Comparison of ENCODE assay signal across 9 mouse cellular contexts in the genomic region with DNA sequence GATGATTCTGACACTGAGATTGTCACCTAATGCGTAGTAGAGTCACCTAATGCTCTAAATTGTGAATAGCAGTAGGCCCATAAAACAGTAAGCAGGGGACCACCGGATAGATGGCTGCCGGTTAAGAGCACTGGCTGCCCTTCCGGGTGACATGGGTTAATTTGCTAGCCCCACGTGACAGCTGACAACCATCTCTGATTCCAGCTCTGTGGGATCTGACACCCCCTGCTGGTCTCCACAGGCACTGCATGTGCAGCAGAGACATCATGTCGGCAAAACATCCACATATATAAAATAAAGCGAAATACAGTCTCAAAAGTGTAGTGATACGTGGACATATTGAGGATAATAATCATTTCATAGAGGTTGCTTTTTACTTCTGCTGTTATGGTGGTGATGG. TPM values are rescaled to one million over a fixed set of nuclear protein-coding genes. Genes with fewer than 3 reads are reported as not detected.
A peak's percentile ranks its signal among the peaks of the same experiment; 100 is the strongest.
DNase-seq lines count a peak whose midpoint lies in the region; ATAC-seq and TF ChIP-seq lines count a peak whose summit lies in the region.
"Had no signal": no experiment of that assay in that cellular context is flagged by ENCODE, and none has a peak within 500 bp of the region (broad histone marks: within the 10 kb centered on the region; RNA-seq: fewer than 3 reads in every experiment).

No protein-coding gene starts in this region.

- no peaks in the 10 kb centered on the region for H3K4me1 ChIP-seq in bone marrow macrophage, adult 2 months (ENCODE audit: control insufficient read depth, insufficient read depth, low read length)
- H3K4me1 ChIP-seq: embryonic facial prominence, embryonic 12.5 days had no signal

- intact Hi-C loops in heart, postnatal 25 days (cut with DNase I): loop anchor here (10.0 kb wide), 1 partner anchor 1000 kb away; no protein-coding TSS in a partner anchor
- intact Hi-C loops in gastrocnemius, postnatal 14 days (cut with DNase I; ENCODE audit: low total_unique reads): loop anchor here (5.0 to 10.0 kb wide), 3 partner anchors 590 to 807 kb away; no protein-coding TSS in a partner anchor

- TF ChIP-seq POLR2A in bone marrow macrophage, adult 2 months (IDR thresholded peaks at IDR 0.05; ENCODE audit: borderline replicate concordance, low read depth, low read length): no peak

- DNase-seq in heart, adult 11 months: peak; percentile 77
- no peak for DNase-seq in heart, postnatal 25 days (ENCODE audit: low spot score)
- DNase-seq in right cerebral cortex, adult 18-20 months: peak; percentile 23
- DNase-seq in right cerebral cortex, postnatal 36 days (ENCODE audit: low spot score in 2 of 2): no peak
- peak; percentile 18 for DNase-seq in gastrocnemius, postnatal 14 days
- no peak for DNase-seq in layer of hippocampus, adult 8-10 months (ENCODE audit: low spot score in 2 of 2)

- H3K4me3 ChIP-seq in bone marrow macrophage, adult 2 months (ENCODE audit: insufficient read depth, low read length): no peak overlapping the region
- H3K4me3 ChIP-seq: embryonic facial prominence, embryonic 12.5 days had no signal

- peak; percentile 23; the same call in 1 of the 2 replicates for TF ChIP-seq CTCF in bone marrow macrophage, adult 2 months (IDR thresholded peaks at IDR 0.05; ENCODE audit: low read depth, low read length)

- 0 out of 2 replicates have a peak, but pooled peaks have one; percentile 26 for ATAC-seq in neutrophil, adult 5-6 weeks (ENCODE audit: extremely low read depth, insufficient number of reproducible peaks, low FRiP score, poor library complexity, severe bottlenecking)

- H3K27ac ChIP-seq in bone marrow macrophage, adult 2 months (ENCODE audit: insufficient read depth, low read depth, low read length): no peak overlapping the region
- H3K27ac ChIP-seq: embryonic facial prominence, embryonic 12.5 days had no signal

RNA-seq across cellular contexts. Expression of a gene that starts 8.0 kb away (rescaled TPM):
- 10 to 100 TPM; 23.6 to 24.6 TPM for total RNA-seq in heart, postnatal 25 days (2021)
- 11.0 and 11.2 TPM in 2 replicates for polyA plus RNA-seq in bone marrow macrophage, adult 2 months (2012; ENCODE audit: insufficient read depth, insufficient read length, missing spikeins)
- total RNA-seq in gastrocnemius, postnatal 14 days (2021): 10 to 100 TPM; 22.7 to 23.8 TPM
- 21.0 and 31.7 TPM in 2 replicates for total RNA-seq in neutrophil, adult 5-6 weeks (2017)
- 10 to 100 TPM; 21.5 to 24.6 (median 21.8) TPM for total RNA-seq in layer of hippocampus, adult 8-10 months (2022)

RNA-seq across cellular contexts. Expression of a gene that starts 11.3 kb away (rescaled TPM):
- total RNA-seq in heart, postnatal 25 days (2021): 1 to 10 TPM; 4.0 TPM
- 15.7 and 16.0 TPM in 2 replicates for polyA plus RNA-seq in bone marrow macrophage, adult 2 months (2012; ENCODE audit: insufficient read depth, insufficient read length, missing spikeins)
- total RNA-seq in gastrocnemius, postnatal 14 days (2021): 1 to 10 TPM; 3.0 to 3.1 TPM
- total RNA-seq in neutrophil, adult 5-6 weeks (2017): 21.6 and 23.9 TPM in 2 replicates
- 10 to 100 TPM; 25.4 to 31.7 (median 28.6) TPM for total RNA-seq in layer of hippocampus, adult 8-10 months (2022)

RNA-seq across cellular contexts. Expression of a gene that starts 39.9 kb away (rescaled TPM):
- 1 to 10 TPM; 6.3 to 7.2 TPM for total RNA-seq in heart, postnatal 25 days (2021)
- 10.2 and 11.1 TPM in 2 replicates for polyA plus RNA-seq in bone marrow macrophage, adult 2 months (2012; ENCODE audit: insufficient read depth, insufficient read length, missing spikeins)
- total RNA-seq in gastrocnemius, postnatal 14 days (2021): 1 to 10 TPM; 5.5 to 5.7 TPM
- 10.2 and 11.3 TPM in 2 replicates for total RNA-seq in neutrophil, adult 5-6 weeks (2017)
- 10 to 100 TPM; 18.5 to 22.8 (median 22.0) TPM for total RNA-seq in layer of hippocampus, adult 8-10 months (2022)

Comparison
In these comparisons a context has a peak if more than half of its experiments do, and no peak if none do; other contexts are left out.
1. DNase-seq: peak in heart, adult 11 months (single experiment), right cerebral cortex, adult 18-20 months (single experiment) and gastrocnemius, postnatal 14 days (single experiment); none in heart, postnatal 25 days (single experiment), right cerebral cortex, postnatal 36 days (0 of 2) and layer of hippocampus, adult 8-10 months (0 of 2).